Mouse (Mus musculus) heart, adult 9 months (tissue): ENCODE results near the gene Prkab2.

Experiments used
- DNase-seq, 2 experiments: peaks; one replicate each; pipeline ENCODE4 v3.0.0; 2022; ENCODE audit warnings: low spot score in 2 of 2

The Prkab2 gene

GRCm38 (mm10) chr3:97649469-97649868, 8.5 kb upstream of the Prkab2 start:
- DNase-seq, result no peak

GRCm38 (mm10) chr3:97651604-97652003, 6.4 kb upstream of the Prkab2 start:
- DNase-seq, result peak; percentile 23 to 39

- no peak for DNase-seq
These were observed 4.2 kb upstream of the Prkab2 start for GRCm38 (mm10) chr3:97653781-97654180.

- DNase-seq, result no peak
These were observed 3.1 kb upstream of the Prkab2 start for GRCm38 (mm10) chr3:97654901-97655300.

GRCm38 (mm10) chr3:97658426-97659193, 617 bp downstream of the Prkab2 start:
- DNase-seq, result peak in 1 of 2 experiments; percentile 11

- DNase-seq, result peak in 1 of 2 experiments; percentile 33
These were observed 1.8 kb downstream of the Prkab2 start for GRCm38 (mm10) chr3:97659746-97660145.

- DNase-seq, result peak; percentile 24 to 39
These were observed 3.2 kb downstream of the Prkab2 start for GRCm38 (mm10) chr3:97661206-97661605.

GRCm38 (mm10) chr3:97665525-97665924, 7.5 kb downstream of the Prkab2 start:
- no peak for DNase-seq

- no peak for DNase-seq
These were observed 8.2 kb downstream of the Prkab2 start for GRCm38 (mm10) chr3:97666154-97666553.

- DNase-seq, result no peak
These were observed 9.2 kb downstream of the Prkab2 start for GRCm38 (mm10) chr3:97667093-97667675.

GRCm38 (mm10) chr3:97674644-97675110, 16.7 kb downstream of the Prkab2 start, which contains the start of gene Gm17651:
Gene Gm17651, minus strand, starts transcription at chr3:97674694.
- no peak for DNase-seq

- DNase-seq, result no peak
These were observed 18.1 kb downstream of the Prkab2 start for GRCm38 (mm10) chr3:97676126-97676525.

- DNase-seq, result no peak
These were observed 20.4 kb downstream of the Prkab2 start for GRCm38 (mm10) chr3:97678416-97678815.

- peak; percentile 71 to 78 for DNase-seq
These were observed 22.8 kb downstream of the Prkab2 start for GRCm38 (mm10) chr3:97680631-97681320.

GRCm38 (mm10) chr3:97681321-97682158, 23.5 kb downstream of the Prkab2 start:
- peak; percentile 49 to 70 for DNase-seq

GRCm38 (mm10) chr3:97682159-97682502, 24.1 kb downstream of the Prkab2 start:
- no peak for DNase-seq

- no peak for DNase-seq
These were observed 24.6 kb downstream of the Prkab2 start for GRCm38 (mm10) chr3:97682576-97682975.

GRCm38 (mm10) chr3:97683560-97684195, 25.7 kb downstream of the Prkab2 start:
- no peak for DNase-seq

- DNase-seq, result no peak
These were observed 28.6 kb downstream of the Prkab2 start for GRCm38 (mm10) chr3:97686372-97687117.

GRCm38 (mm10) chr3:97689289-97689688, 31.3 kb downstream of the Prkab2 start:
- no peak for DNase-seq
